Mouse (Mus musculus): ENCODE measurements around the gene Camkmt. TPM values are rescaled to one million over a fixed set of nuclear protein-coding genes. Genes with fewer than 3 reads are reported as not detected.

The Camkmt gene
- total RNA-seq, 2 experiments from 2014 or later: 13.1 to 13.6 TPM

- no peak overlapping the region for H3K27ac ChIP-seq
- no peak for TF ChIP-seq CTCF (conservative IDR thresholded peaks at IDR 0.05)
- no peak overlapping the region for H3K4me3 ChIP-seq
- DNase-seq (ENCODE audit: low spot score in 2 of 2): no peak
Measured at GRCm38 (mm10) chr17:85483086-85483485, 392.7 kb downstream of the Camkmt start.

GRCm38 (mm10) chr17:85484015-85484414 is 393.7 kb downstream of the Camkmt start:
- Histone ChIP-seq H3K27ac (no peak overlapping the region), H3K4me3 (no peak overlapping the region)
- no peak for TF ChIP-seq CTCF (conservative IDR thresholded peaks at IDR 0.05)
- no peak for DNase-seq (ENCODE audit: low spot score in 2 of 2)

- H3K4me3 ChIP-seq: no peak overlapping the region
- no peak for TF ChIP-seq CTCF (conservative IDR thresholded peaks at IDR 0.05)
- no peak for DNase-seq (ENCODE audit: low spot score in 2 of 2)
- no peak overlapping the region for H3K27ac ChIP-seq
Measured at GRCm38 (mm10) chr17:85484526-85484925, 394.2 kb downstream of the Camkmt start.

GRCm38 (mm10) chr17:85485065-85485945 is 395.0 kb downstream of the Camkmt start:
- TF ChIP-seq CTCF (conservative IDR thresholded peaks at IDR 0.05): no peak
- no peak for DNase-seq (ENCODE audit: low spot score in 2 of 2)
- Histone ChIP-seq H3K4me3 (no peak overlapping the region), H3K27ac (no peak overlapping the region)

- no peak for TF ChIP-seq CTCF (conservative IDR thresholded peaks at IDR 0.05)
- DNase-seq (ENCODE audit: low spot score in 2 of 2): no peak
- Histone ChIP-seq H3K4me3 (no peak overlapping the region), H3K27ac (no peak overlapping the region)
Measured at GRCm38 (mm10) chr17:85485946-85486533, 395.7 kb downstream of the Camkmt start.

GRCm38 (mm10) chr17:85486585-85487480 is 396.5 kb downstream of the Camkmt start:
- Histone ChIP-seq H3K27ac (no peak overlapping the region), H3K4me3 (no peak overlapping the region)
- no peak for TF ChIP-seq CTCF (conservative IDR thresholded peaks at IDR 0.05)
- no peak for DNase-seq (ENCODE audit: low spot score in 2 of 2)

- no peak for DNase-seq (ENCODE audit: low spot score in 2 of 2)
- H3K4me3 ChIP-seq: no peak overlapping the region
- H3K27ac ChIP-seq: no peak overlapping the region
- TF ChIP-seq CTCF (conservative IDR thresholded peaks at IDR 0.05): no peak
Measured at GRCm38 (mm10) chr17:85487531-85487930, 397.2 kb downstream of the Camkmt start.

- no peak for TF ChIP-seq CTCF (conservative IDR thresholded peaks at IDR 0.05)
- Histone ChIP-seq H3K27ac (no peak overlapping the region), H3K4me3 (no peak overlapping the region)
- DNase-seq (ENCODE audit: low spot score in 2 of 2): no peak
Measured at GRCm38 (mm10) chr17:85488601-85489487, 398.5 kb downstream of the Camkmt start.

- no peak overlapping the region for H3K4me3 ChIP-seq
- no peak for TF ChIP-seq CTCF (conservative IDR thresholded peaks at IDR 0.05)
- H3K27ac ChIP-seq: no peak overlapping the region
- DNase-seq (ENCODE audit: low spot score in 2 of 2): no peak
Measured at GRCm38 (mm10) chr17:85489488-85489980, 399.2 kb downstream of the Camkmt start.

- TF ChIP-seq CTCF (conservative IDR thresholded peaks at IDR 0.05): no peak
- H3K27ac ChIP-seq: no peak overlapping the region
Measured at GRCm38 (mm10) chr17:85491491-85491890, 401.1 kb downstream of the Camkmt start.

GRCm38 (mm10) chr17:85493521-85493920 is 403.2 kb downstream of the Camkmt start:
- no peak for DNase-seq (ENCODE audit: low spot score in 2 of 2)
- H3K4me3 ChIP-seq: no peak overlapping the region
- no peak for TF ChIP-seq CTCF (conservative IDR thresholded peaks at IDR 0.05)
- H3K27ac ChIP-seq: no peak overlapping the region

More at GRCm38 (mm10) chr17:85491491-85491890, 401.1 kb downstream of the Camkmt start:
- H3K4me3 ChIP-seq: no peak overlapping the region
- DNase-seq (ENCODE audit: low spot score in 2 of 2): no peak
